Comparison of ENCODE assay signal across 19 mouse cellular contexts in the genomic region with DNA sequence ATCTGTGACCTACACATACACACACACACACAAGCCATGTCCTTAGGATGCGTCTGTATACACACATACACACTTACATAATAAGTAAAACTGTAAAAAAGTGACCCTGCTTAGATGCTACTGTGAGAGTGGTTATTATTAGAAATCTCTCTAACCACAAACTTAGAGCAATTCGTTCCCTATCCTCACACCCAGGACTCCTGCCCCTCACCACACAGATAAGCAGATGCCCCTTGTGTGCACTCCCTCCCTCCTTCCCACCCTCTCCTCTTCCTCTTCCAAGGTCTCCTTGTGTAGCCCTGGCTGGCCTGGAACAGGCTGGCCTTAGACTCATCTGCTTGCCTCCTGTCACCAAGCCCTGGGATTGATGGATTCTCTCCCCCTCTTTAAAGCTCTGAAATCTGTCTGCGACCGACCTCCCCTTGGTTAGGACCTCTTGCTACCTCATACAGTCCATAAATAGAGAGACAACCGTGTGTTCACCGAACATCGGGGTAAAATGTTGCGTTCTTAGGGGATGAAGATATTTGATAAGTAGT. TPM values are rescaled to one million over a fixed set of nuclear protein-coding genes. Genes with fewer than 3 reads are reported as not detected.
DNase-seq lines count a peak whose midpoint lies in the region; ATAC-seq and TF ChIP-seq lines count a peak whose summit lies in the region.
"Had no signal": no experiment of that assay in that cellular context is flagged by ENCODE, and none has a peak within 500 bp of the region (broad histone marks: within the 10 kb centered on the region; RNA-seq: fewer than 3 reads in every experiment).

No protein-coding gene starts in this region.

- DNase-seq in heart, adult 18-20 months = no peak
- DNase-seq in 416B (ENCODE audit: low read depth) (peak; percentile 69), G1E (ENCODE audit: low spot score) (peak; percentile 61)
- DNase-seq in liver, embryonic 13.5 days = peak; percentile 35
- no peak for DNase-seq in thymus, postnatal 14 days
- no peak for DNase-seq in urinary bladder, adult 2 months (ENCODE audit: low spot score)
- DNase-seq: adrenal gland, adult 2 months; heart, postnatal 14 days; lung, adult 18-20 months; lung, postnatal 36 days; right cerebral cortex, adult 18-20 months had no signal

- ATAC-seq in heart, embryonic 11.5 days (replicated peaks; ENCODE audit: insufficient number of reproducible peaks, low FRiP score, low TSS enrichment) = no peak
- peak; percentile 42; the same call in 1 of the 2 replicates for ATAC-seq in G1E (ENCODE audit: extremely low read depth, insufficient number of reproducible peaks, low FRiP score, poor library complexity, severe bottlenecking)
- peak; percentile 13; the same call in 1 of the 2 replicates for ATAC-seq in liver, embryonic 13.5 days (ENCODE audit: low read depth)
- ATAC-seq: CD4-positive, CD25-positive, alpha-beta regulatory T cell, adult 4 months; intestine, embryonic 16.5 days; midbrain, embryonic 16.5 days had no signal

- no peaks in the 10 kb centered on the region for H3K27me3 ChIP-seq in heart, embryonic 11.5 days (ENCODE audit: control insufficient read depth, insufficient read depth, low read length)
- H3K27me3 ChIP-seq in G1E (ENCODE audit: insufficient read depth, low read length) = peaks cover 5% of the 10 kb centered on the region; the same call in 1 of the 2 replicates
- H3K27me3 ChIP-seq in liver, embryonic 13.5 days = no peaks in the 10 kb centered on the region
- H3K27me3 ChIP-seq: embryonic facial prominence, embryonic 12.5 days; hindbrain, embryonic 15.5 days; kidney, embryonic 15.5 days had no signal

- no peak overlapping the region for H3K4me3 ChIP-seq in heart, embryonic 11.5 days (ENCODE audit: low read depth, low read length)
- peak overlapping the region; percentile 54; the same call in 1 of the 2 replicates for H3K4me3 ChIP-seq in G1E (ENCODE audit: low read depth, low read length)
- no peak overlapping the region for H3K4me3 ChIP-seq in liver, embryonic 13.5 days (replicated peaks)
- H3K4me3 ChIP-seq: embryonic facial prominence, embryonic 12.5 days; hindbrain, embryonic 15.5 days; kidney, embryonic 15.5 days; limb, embryonic 10.5 days had no signal

- H3K27ac ChIP-seq in heart, embryonic 11.5 days (ENCODE audit: low read depth, low read length) = peak overlapping the region; percentile 41; the same call in 1 of the 2 replicates
- H3K27ac ChIP-seq in liver, embryonic 13.5 days = peak overlapping the region; percentile 97
- H3K27ac ChIP-seq: embryonic facial prominence, embryonic 12.5 days; hindbrain, embryonic 15.5 days; limb, embryonic 10.5 days had no signal

- H3K36me3 ChIP-seq in heart, embryonic 11.5 days (ENCODE audit: control insufficient read depth, insufficient read depth, low read length) = 0 out of 2 replicates have a peak, but pooled peaks cover 8% of the 10 kb centered on the region
- H3K36me3 ChIP-seq in G1E (replicated peaks) = peaks cover 41% of the 10 kb centered on the region
- peaks cover 20% of the 10 kb centered on the region for H3K36me3 ChIP-seq in liver, embryonic 13.5 days

- H3K9me3 ChIP-seq in heart, embryonic 11.5 days (replicated peaks; ENCODE audit: control insufficient read depth, low read length) = no peaks in the 10 kb centered on the region
- H3K9me3 ChIP-seq in G1E (replicated peaks) = no peaks in the 10 kb centered on the region
- no peaks in the 10 kb centered on the region for H3K9me3 ChIP-seq in liver, embryonic 13.5 days (replicated peaks)
- H3K9me3 ChIP-seq: embryonic facial prominence, embryonic 12.5 days; hindbrain, embryonic 15.5 days; kidney, embryonic 15.5 days; limb, embryonic 10.5 days had no signal

- TF ChIP-seq CTCF in G1E (IDR thresholded peaks at IDR 0.05; ENCODE audit: low read depth, low read length) = no peak

- 0 out of 2 replicates have a peak overlapping the region, but pooled peaks have one; percentile 43 for H3K9ac ChIP-seq in heart, embryonic 11.5 days (ENCODE audit: low read depth, low read length)
- H3K9ac ChIP-seq in liver, embryonic 13.5 days = peak overlapping the region; percentile 85
- H3K9ac ChIP-seq: embryonic facial prominence, embryonic 12.5 days; hindbrain, embryonic 15.5 days; kidney, embryonic 15.5 days had no signal

- no peak overlapping the region for H3K4me2 ChIP-seq in heart, embryonic 11.5 days
- peak overlapping the region; percentile 85 for H3K4me2 ChIP-seq in liver, embryonic 13.5 days
- H3K4me2 ChIP-seq: embryonic facial prominence, embryonic 12.5 days; kidney, embryonic 15.5 days had no signal

- WGBS in heart, embryonic 11.5 days (ENCODE audit: insufficient replicate concordance) = 64% methylated on average over 8 of the region's 8 CpGs
- WGBS in liver, embryonic 13.5 days (ENCODE audit: insufficient replicate concordance) = 15% methylated on average over 8 of the region's 8 CpGs

- peaks cover 23% of the 10 kb centered on the region for H3K4me1 ChIP-seq in heart, embryonic 11.5 days (ENCODE audit: control insufficient read depth, insufficient read depth, low read length)
- peaks cover 68% of the 10 kb centered on the region for H3K4me1 ChIP-seq in G1E (ENCODE audit: insufficient read depth, low read depth, low read length)
- H3K4me1 ChIP-seq in liver, embryonic 13.5 days (replicated peaks) = peaks cover 57% of the 10 kb centered on the region

RNA-seq across cellular contexts. Expression of gene Hexim2, which starts 3.9 kb away (rescaled TPM):
- 3.5 and 5.6 TPM in 2 replicates for polyA plus RNA-seq in heart, embryonic 11.5 days (2014; fragmentation: Nextera tagmentation; extraction: Ambion mirVana)
- total RNA-seq in heart, adult 18-20 months (2021) = 1 to 10 TPM; 1.6 to 1.7 TPM
- 6.1 and 12.7 TPM in 2 replicates for total RNA-seq in G1E (2014; fragmentation: Nextera tagmentation)
- 8.6 and 9.0 TPM in 2 replicates for total RNA-seq in G1E (2017)
- 11.7 and 13.7 TPM in 2 replicates for polyA plus RNA-seq in G1E (2012)
- 6.3 and 7.7 TPM in 2 replicates for polyA plus RNA-seq in liver, embryonic 13.5 days (2015; fragmentation: Nextera tagmentation; extraction: Ambion mirVana)
- 4.1 and 4.5 TPM in 2 replicates for polyA plus RNA-seq in urinary bladder, adult 2 months (2012; rRNA removed)

RNA-seq across cellular contexts. Expression of gene Hexim1, which starts 20.1 kb away (rescaled TPM):
- 4.2 and 4.4 TPM in 2 replicates for polyA plus RNA-seq in heart, embryonic 11.5 days (2014; fragmentation: Nextera tagmentation; extraction: Ambion mirVana)
- total RNA-seq in heart, adult 18-20 months (2021) = 10 to 100 TPM; 20.0 to 21.5 TPM
- 13.2 and 16.6 TPM in 2 replicates for total RNA-seq in G1E (2014; fragmentation: Nextera tagmentation)
- total RNA-seq in G1E (2017) = 36.7 and 39.4 TPM in 2 replicates
- polyA plus RNA-seq in G1E (2012) = 21.2 and 25.7 TPM in 2 replicates
- polyA plus RNA-seq in liver, embryonic 13.5 days (2015; fragmentation: Nextera tagmentation; extraction: Ambion mirVana) = 2.6 and 3.0 TPM in 2 replicates
- polyA plus RNA-seq in urinary bladder, adult 2 months (2012; rRNA removed) = 28.4 and 29.3 TPM in 2 replicates

RNA-seq across cellular contexts. Expression of gene Acbd4, which starts 34.6 kb away (rescaled TPM):
- 11.2 and 11.8 TPM in 2 replicates for polyA plus RNA-seq in heart, embryonic 11.5 days (2014; fragmentation: Nextera tagmentation; extraction: Ambion mirVana)
- total RNA-seq in heart, adult 18-20 months (2021) = 10 to 100 TPM; 28.6 to 41.4 TPM
- total RNA-seq in G1E (2014; fragmentation: Nextera tagmentation) (16.9 and 32.7 TPM in 2 replicates), G1E (2017) (11.9 and 19.2 TPM in 2 replicates)
- 22.1 and 23.2 TPM in 2 replicates for polyA plus RNA-seq in G1E (2012)
- 60.4 and 62.2 TPM in 2 replicates for polyA plus RNA-seq in liver, embryonic 13.5 days (2015; fragmentation: Nextera tagmentation; extraction: Ambion mirVana)
- polyA plus RNA-seq in urinary bladder, adult 2 months (2012; rRNA removed) = 59.4 and 76.0 TPM in 2 replicates

RNA-seq across cellular contexts. Expression of gene Plcd3, which starts 34.6 kb away (rescaled TPM):
- polyA plus RNA-seq in heart, embryonic 11.5 days (2014; fragmentation: Nextera tagmentation; extraction: Ambion mirVana) = 3.0 and 3.5 TPM in 2 replicates
- 10 to 100 TPM; 11.0 to 14.5 TPM for total RNA-seq in heart, adult 18-20 months (2021)
- not detected in 2 replicates for total RNA-seq in G1E (2014; fragmentation: Nextera tagmentation)
- total RNA-seq in G1E (2017) = 0.06 and 0.11 TPM in 2 replicates
- polyA plus RNA-seq in G1E (2012) = not detected in 2 replicates
- polyA plus RNA-seq in liver, embryonic 13.5 days (2015; fragmentation: Nextera tagmentation; extraction: Ambion mirVana) = 0.28 and 0.50 TPM in 2 replicates
- polyA plus RNA-seq in urinary bladder, adult 2 months (2012; rRNA removed) = 30.9 and 36.8 TPM in 2 replicates

RNA-seq across cellular contexts. Expression of gene Fmnl1, which starts 34.8 kb away (rescaled TPM):
- polyA plus RNA-seq in heart, embryonic 11.5 days (2014; fragmentation: Nextera tagmentation; extraction: Ambion mirVana) = 0.79 and 1.1 TPM in 2 replicates
- total RNA-seq in heart, adult 18-20 months (2021) = 10 to 100 TPM; 18.1 to 20.2 TPM
- total RNA-seq in G1E (2014; fragmentation: Nextera tagmentation) = 2.7 TPM in 1 of 2 replicates, not detected in the other
- total RNA-seq in G1E (2017) = 0.23 TPM in 1 of 2 replicates, not detected in the other
- polyA plus RNA-seq in G1E (2012) = 0.02 and 0.07 TPM in 2 replicates
- 3.0 TPM in 2 replicates for polyA plus RNA-seq in liver, embryonic 13.5 days (2015; fragmentation: Nextera tagmentation; extraction: Ambion mirVana)
- polyA plus RNA-seq in urinary bladder, adult 2 months (2012; rRNA removed) = 6.4 and 6.6 TPM in 2 replicates

Comparison
In these comparisons a context has a peak if more than half of its experiments do, and no peak if none do; other contexts are left out.
1. DNase-seq: peak in 416B (single experiment), G1E (single experiment) and liver, embryonic 13.5 days (single experiment); none in heart, adult 18-20 months (0 of 2), thymus, postnatal 14 days (single experiment) and urinary bladder, adult 2 months (single experiment).